Comparison of ENCODE assay signal across 8 mouse cellular contexts in the genomic region with DNA sequence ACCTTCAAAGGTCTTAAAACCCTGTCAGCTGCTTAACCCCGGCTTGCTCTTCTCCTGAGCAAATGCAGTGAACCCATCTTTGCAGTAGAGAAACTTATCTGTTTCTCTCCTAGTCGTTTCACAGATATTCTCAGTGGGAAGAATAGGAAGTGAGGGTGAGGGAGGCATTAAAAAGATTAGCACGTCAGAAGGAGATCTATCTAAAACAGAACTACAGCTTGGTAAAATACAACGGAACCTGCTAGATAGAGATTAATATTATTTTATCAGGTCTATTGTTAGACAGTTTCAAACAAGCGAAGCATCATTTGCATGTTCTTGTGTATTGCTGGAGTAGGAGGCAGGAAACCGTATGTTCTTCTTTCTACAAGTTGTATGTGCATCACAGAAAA. TPM values are rescaled to one million over a fixed set of nuclear protein-coding genes. Genes with fewer than 3 reads are reported as not detected.
DNase-seq lines count a peak whose midpoint lies in the region; ATAC-seq lines count a peak whose summit lies in the region.
"Had no signal": no experiment of that assay in that cellular context is flagged by ENCODE, and none has a peak within 500 bp of the region (broad histone marks: within the 10 kb centered on the region; RNA-seq: fewer than 3 reads in every experiment).

No protein-coding gene starts in this region.

- no peak for DNase-seq in kidney, adult 18-20 months
- DNase-seq in embryonic facial prominence, embryonic 14.5 days (ENCODE audit: low spot score): no peak
- no peak for DNase-seq in hindbrain, embryonic 14.5 days (ENCODE audit: low spot score)
- DNase-seq in cerebellum, postnatal 4 days (ENCODE audit: low spot score in 2 of 2): no peak
- DNase-seq in cerebellum, postnatal 14 days: no peak

- H3K4me1 ChIP-seq in kidney, embryonic 16.5 days (ENCODE audit: insufficient read depth, low read length): 0 out of 2 replicates have a peak, but pooled peaks cover 2% of the 10 kb centered on the region
- no peaks in the 10 kb centered on the region for H3K4me1 ChIP-seq in embryonic facial prominence, embryonic 14.5 days (ENCODE audit: control insufficient read depth, insufficient read depth, low read length)
- H3K4me1 ChIP-seq in hindbrain, embryonic 14.5 days (replicated peaks; ENCODE audit: control insufficient read depth, insufficient read depth, low read length): 0 out of 2 replicates have a peak, but pooled peaks cover 9% of the 10 kb centered on the region

- no peak for ATAC-seq in kidney, embryonic 16.5 days (ENCODE audit: low FRiP score, low TSS enrichment)
- no peak for ATAC-seq in embryonic facial prominence, embryonic 14.5 days (ENCODE audit: low read depth)
- no peak for ATAC-seq in hindbrain, embryonic 14.5 days (ENCODE audit: low FRiP score)
- ATAC-seq in megakaryocyte progenitor cell, adult 5-6 weeks (replicated peaks; ENCODE audit: poor library complexity): peak; percentile 47

- WGBS in kidney, embryonic 16.5 days: 50% methylated on average over 6 of the region's 6 CpGs
- 49% methylated on average over 6 of the region's 6 CpGs for WGBS in embryonic facial prominence, embryonic 14.5 days
- 42% methylated on average over 6 of the region's 6 CpGs for WGBS in hindbrain, embryonic 14.5 days

- H3K36me3 ChIP-seq in kidney, embryonic 16.5 days (ENCODE audit: insufficient read depth, low read length): no peaks in the 10 kb centered on the region
- H3K36me3 ChIP-seq in embryonic facial prominence, embryonic 14.5 days (ENCODE audit: control insufficient read depth, insufficient read depth, low read length): no peaks in the 10 kb centered on the region
- no peaks in the 10 kb centered on the region for H3K36me3 ChIP-seq in hindbrain, embryonic 14.5 days (replicated peaks; ENCODE audit: control insufficient read depth, insufficient read depth)
- H3K36me3 ChIP-seq: midbrain, embryonic 12.5 days had no signal

- H3K9me3 ChIP-seq in kidney, embryonic 16.5 days (ENCODE audit: low read length): no peaks in the 10 kb centered on the region
- no peaks in the 10 kb centered on the region for H3K9me3 ChIP-seq in embryonic facial prominence, embryonic 14.5 days (ENCODE audit: control insufficient read depth, low read length)
- no peaks in the 10 kb centered on the region for H3K9me3 ChIP-seq in hindbrain, embryonic 14.5 days (ENCODE audit: control insufficient read depth, low read length)

- H3K4me3 ChIP-seq in kidney, embryonic 16.5 days (ENCODE audit: low read length): no peak overlapping the region
- no peak overlapping the region for H3K4me3 ChIP-seq in embryonic facial prominence, embryonic 14.5 days (ENCODE audit: low read depth, low read length)
- no peak overlapping the region for H3K4me3 ChIP-seq in hindbrain, embryonic 14.5 days (replicated peaks; ENCODE audit: low read length)
- H3K4me3 ChIP-seq: midbrain, embryonic 12.5 days had no signal

- no peak overlapping the region for H3K9ac ChIP-seq in kidney, embryonic 16.5 days (replicated peaks; ENCODE audit: low read length)
- H3K9ac ChIP-seq in embryonic facial prominence, embryonic 14.5 days (ENCODE audit: low read depth, low read length): 0 out of 2 replicates have a peak overlapping the region, but pooled peaks have one; percentile 10
- H3K9ac ChIP-seq in hindbrain, embryonic 14.5 days: no peak overlapping the region
- H3K9ac ChIP-seq: midbrain, embryonic 12.5 days had no signal

- H3K27me3 ChIP-seq in kidney, embryonic 16.5 days (ENCODE audit: insufficient read depth, low read length): peaks cover 46% of the 10 kb centered on the region
- H3K27me3 ChIP-seq in embryonic facial prominence, embryonic 14.5 days (replicated peaks; ENCODE audit: control insufficient read depth, insufficient read depth, low read length): peaks cover 45% of the 10 kb centered on the region
- peaks cover 45% of the 10 kb centered on the region for H3K27me3 ChIP-seq in hindbrain, embryonic 14.5 days (ENCODE audit: control insufficient read depth, insufficient read depth, low read length)

- H3K27ac ChIP-seq in kidney, embryonic 16.5 days (ENCODE audit: low read length): no peak overlapping the region
- H3K27ac ChIP-seq in embryonic facial prominence, embryonic 14.5 days (replicated peaks; ENCODE audit: low read depth, low read length): no peak overlapping the region
- 0 out of 2 replicates have a peak overlapping the region, but pooled peaks have one; percentile 41 for H3K27ac ChIP-seq in hindbrain, embryonic 14.5 days
- H3K27ac ChIP-seq: midbrain, embryonic 12.5 days had no signal

- H3K4me2 ChIP-seq in kidney, embryonic 16.5 days (replicated peaks; ENCODE audit: low read depth, low read length): peak overlapping the region; percentile 48; the same call in 1 of the 2 replicates
- H3K4me2 ChIP-seq in embryonic facial prominence, embryonic 14.5 days (ENCODE audit: low read depth, low read length): peak overlapping the region; percentile 41
- 0 out of 2 replicates have a peak overlapping the region, but pooled peaks have one; percentile 11 for H3K4me2 ChIP-seq in hindbrain, embryonic 14.5 days (replicated peaks)
- H3K4me2 ChIP-seq: midbrain, embryonic 12.5 days had no signal

RNA-seq across cellular contexts. Expression of a gene that starts 42.6 kb away (rescaled TPM):
- 31.3 and 35.6 TPM in 2 replicates for polyA plus RNA-seq in kidney, embryonic 16.5 days (2015; fragmentation: Nextera tagmentation; extraction: Ambion mirVana)
- 26.6 and 27.1 TPM in 2 replicates for polyA plus RNA-seq in embryonic facial prominence, embryonic 14.5 days (2014; fragmentation: Nextera tagmentation; extraction: Ambion mirVana)
- 13.1 and 16.3 TPM in 2 replicates for polyA plus RNA-seq in hindbrain, embryonic 14.5 days (2014; fragmentation: Nextera tagmentation; extraction: Ambion mirVana)
- 30.4 and 31.5 TPM in 2 replicates for total RNA-seq in megakaryocyte progenitor cell, adult 5-6 weeks (2015)
- total RNA-seq in megakaryocyte progenitor cell, adult 5-6 weeks (2017): 6.8 and 8.5 TPM in 2 replicates
